Mouse (Mus musculus) midbrain, embryonic 13.5 days (tissue): ENCODE measurements at regions not wholly inside any gene's neighbourhood (a gene's known extent, or its start where the extent isn't known, plus 50 kb on each side); places are given as distances from the start of the nearest gene placed in this dataset.

Source experiments
- ATAC-seq: fragments of 200-750 bp; cut with Nextera tagmentation; 2 replicates; pipeline ENCODE4 v1.8.0; 2017; ENCODE audit warnings: mild to moderate bottlenecking, moderate TSS enrichment, moderate library complexity
- H3K27ac ChIP-seq: fragments of 300-500 bp; sonication (generic); 2 replicates; pipeline ENCODE4 v1.5.1; 2015; ENCODE audit warnings: inconsistent platforms, mild to moderate bottlenecking, moderate library complexity
- H3K27me3 ChIP-seq: fragments of 300-500 bp; sonication (generic); 2 replicates; pipeline ENCODE4 v1.6.1; 2015; ENCODE audit warnings: mild to moderate bottlenecking, inconsistent platforms
- H3K36me3 ChIP-seq: fragments of 300-500 bp; sonication (generic); 2 replicates; pipeline ENCODE4 v1.6.1; 2015; ENCODE audit warnings: mild to moderate bottlenecking, inconsistent platforms
- H3K4me1 ChIP-seq: fragments of 300-500 bp; sonication (generic); replicated peaks from 2 replicates; pipeline ENCODE4 v1.6.1; 2015; ENCODE audit warnings: inconsistent platforms
- H3K4me2 ChIP-seq: fragments of 300-500 bp; sonication (generic); replicated peaks from 2 replicates; pipeline ENCODE4 v1.6.1; 2015; ENCODE audit warnings: moderate library complexity, mild to moderate bottlenecking, inconsistent platforms
- H3K4me3 ChIP-seq: fragments of 300-500 bp; sonication (generic); replicated peaks from 2 replicates; pipeline ENCODE4 v1.5.1; 2015; ENCODE audit warnings: mild to moderate bottlenecking, inconsistent platforms
- H3K9ac ChIP-seq: fragments of 300-500 bp; sonication (generic); replicated peaks from 2 replicates; pipeline ENCODE4 v1.6.1; 2015; ENCODE audit warnings: mild to moderate bottlenecking, inconsistent platforms
- H3K9me3 ChIP-seq: fragments of 300-500 bp; sonication (generic); 2 replicates; pipeline ENCODE4 v1.6.1; 2016; ENCODE audit warnings: mild to moderate bottlenecking, inconsistent platforms
- WGBS: fragments of 180-500 bp; shearing (Covaris S2); methylation state at CpG from one replicate; pipeline ENCODE4 v1.1.7; 2015; 5-methylcytosine and 5-hydroxymethylcytosine counted together

- H3K36me3 ChIP-seq: no peaks in the 10 kb centered on the region
- no peak overlapping the region for H3K9ac ChIP-seq
- no peak overlapping the region for H3K4me3 ChIP-seq
- no peaks in the 10 kb centered on the region for H3K4me1 ChIP-seq
- H3K27ac ChIP-seq: no peak overlapping the region
- WGBS: 76% methylated on average over 2 of the region's 2 CpGs
- no peak for ATAC-seq
- H3K27me3 ChIP-seq: no peaks in the 10 kb centered on the region
- H3K4me2 ChIP-seq: no peak overlapping the region
- H3K9me3 ChIP-seq: no peaks in the 10 kb centered on the region
Measured at GRCm38 (mm10) chr4:106246695-106247094, 69.3 kb upstream of the Usp24 start.

GRCm38 (mm10) chr4:106247398-106247797 is 68.6 kb upstream of the Usp24 start:
- Histone ChIP-seq H3K27ac (no peak overlapping the region), H3K4me1 (no peaks in the 10 kb centered on the region), H3K27me3 (no peaks in the 10 kb centered on the region), H3K36me3 (no peaks in the 10 kb centered on the region), H3K9ac (no peak overlapping the region), H3K9me3 (no peaks in the 10 kb centered on the region), H3K4me3 (no peak overlapping the region), H3K4me2 (no peak overlapping the region)
- no peak for ATAC-seq
- WGBS: 96% methylated on average over 5 of the region's 5 CpGs

- no peak overlapping the region for H3K27ac ChIP-seq
- H3K36me3 ChIP-seq: no peaks in the 10 kb centered on the region
- H3K4me1 ChIP-seq: no peaks in the 10 kb centered on the region
- H3K4me2 ChIP-seq: no peak overlapping the region
- no peak overlapping the region for H3K9ac ChIP-seq
- no peak overlapping the region for H3K4me3 ChIP-seq
- 95% methylated on average over 8 of the region's 8 CpGs for WGBS
- no peak for ATAC-seq
- no peaks in the 10 kb centered on the region for H3K27me3 ChIP-seq
- no peaks in the 10 kb centered on the region for H3K9me3 ChIP-seq
Measured at GRCm38 (mm10) chr4:106248272-106248671, 67.7 kb upstream of the Usp24 start.

GRCm38 (mm10) chr4:106249028-106249782 is 66.8 kb upstream of the Usp24 start:
- Histone ChIP-seq H3K36me3 (no peaks in the 10 kb centered on the region), H3K27me3 (no peaks in the 10 kb centered on the region), H3K9me3 (no peaks in the 10 kb centered on the region), H3K27ac (no peak overlapping the region), H3K9ac (no peak overlapping the region), H3K4me1 (no peaks in the 10 kb centered on the region), H3K4me3 (no peak overlapping the region), H3K4me2 (no peak overlapping the region)
- no peak for ATAC-seq
- 86% methylated on average over 7 of the region's 7 CpGs for WGBS

DNA sequence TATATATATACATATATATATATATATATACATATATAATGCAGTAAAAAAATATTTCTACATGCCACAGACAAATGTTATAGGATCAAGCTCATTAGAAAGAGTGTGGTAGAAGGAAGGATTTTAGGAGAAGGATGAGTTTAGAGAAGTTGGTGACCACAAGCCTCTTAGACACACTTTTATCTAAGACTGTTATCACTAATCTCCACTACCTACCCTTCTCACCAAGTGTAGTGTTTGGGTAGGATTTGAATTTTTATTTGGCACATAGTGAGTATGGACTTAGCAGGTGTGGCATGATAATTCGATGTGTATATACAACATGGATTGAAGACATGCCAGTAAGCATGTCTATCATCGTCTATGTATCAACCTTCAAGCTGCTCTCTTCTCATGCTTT is 66.0 kb upstream of the Usp24 start:
- Histone ChIP-seq H3K4me3 (no peak overlapping the region), H3K9me3 (no peaks in the 10 kb centered on the region), H3K4me1 (no peaks in the 10 kb centered on the region), H3K27ac (no peak overlapping the region), H3K9ac (no peak overlapping the region), H3K27me3 (no peaks in the 10 kb centered on the region), H3K4me2 (no peak overlapping the region), H3K36me3 (no peaks in the 10 kb centered on the region)
- WGBS: 93% methylated on average over 2 of the region's 2 CpGs
- no peak for ATAC-seq

- no peak for ATAC-seq
- 90% methylated on average over 1 of the region's 1 CpGs for WGBS
Measured at GRCm38 (mm10) chr4:106251430-106251829, 64.6 kb upstream of the Usp24 start.

DNA sequence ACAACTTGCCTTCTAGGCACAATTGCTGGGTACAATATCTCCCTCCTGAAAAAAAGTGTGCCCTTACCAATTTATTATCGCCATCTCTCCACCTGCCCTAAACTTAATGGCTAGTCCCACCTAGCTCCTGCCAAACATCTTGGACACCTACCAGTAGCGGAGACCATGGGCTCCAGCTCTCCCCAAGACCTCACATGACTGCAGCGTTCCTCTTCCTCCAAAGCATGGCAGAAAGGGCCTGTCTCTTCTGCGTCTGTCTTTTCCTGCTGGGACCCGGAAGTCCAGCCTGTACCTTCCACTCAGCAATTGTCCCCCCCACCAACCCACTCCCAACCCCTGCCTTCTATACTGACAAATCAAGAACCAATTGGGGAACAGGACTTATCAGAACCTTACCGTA is 63.1 kb upstream of the Usp24 start:
- no peaks in the 10 kb centered on the region for H3K36me3 ChIP-seq
- H3K27me3 ChIP-seq: no peaks in the 10 kb centered on the region
- no peak overlapping the region for H3K27ac ChIP-seq
- H3K9ac ChIP-seq: no peak overlapping the region
- no peak for ATAC-seq
- H3K4me2 ChIP-seq: no peak overlapping the region
- 95% methylated on average over 6 of the region's 6 CpGs for WGBS
- H3K9me3 ChIP-seq: no peaks in the 10 kb centered on the region
- H3K4me1 ChIP-seq: peaks cover 7% of the 10 kb centered on the region
- H3K4me3 ChIP-seq: no peak overlapping the region

More at GRCm38 (mm10) chr4:106251430-106251829, 64.6 kb upstream of the Usp24 start:
- Histone ChIP-seq H3K9ac (no peak overlapping the region), H3K27me3 (no peaks in the 10 kb centered on the region), H3K27ac (no peak overlapping the region), H3K36me3 (no peaks in the 10 kb centered on the region), H3K4me2 (no peak overlapping the region), H3K9me3 (no peaks in the 10 kb centered on the region), H3K4me3 (no peak overlapping the region), H3K4me1 (peaks cover 5% of the 10 kb centered on the region)

DNA sequence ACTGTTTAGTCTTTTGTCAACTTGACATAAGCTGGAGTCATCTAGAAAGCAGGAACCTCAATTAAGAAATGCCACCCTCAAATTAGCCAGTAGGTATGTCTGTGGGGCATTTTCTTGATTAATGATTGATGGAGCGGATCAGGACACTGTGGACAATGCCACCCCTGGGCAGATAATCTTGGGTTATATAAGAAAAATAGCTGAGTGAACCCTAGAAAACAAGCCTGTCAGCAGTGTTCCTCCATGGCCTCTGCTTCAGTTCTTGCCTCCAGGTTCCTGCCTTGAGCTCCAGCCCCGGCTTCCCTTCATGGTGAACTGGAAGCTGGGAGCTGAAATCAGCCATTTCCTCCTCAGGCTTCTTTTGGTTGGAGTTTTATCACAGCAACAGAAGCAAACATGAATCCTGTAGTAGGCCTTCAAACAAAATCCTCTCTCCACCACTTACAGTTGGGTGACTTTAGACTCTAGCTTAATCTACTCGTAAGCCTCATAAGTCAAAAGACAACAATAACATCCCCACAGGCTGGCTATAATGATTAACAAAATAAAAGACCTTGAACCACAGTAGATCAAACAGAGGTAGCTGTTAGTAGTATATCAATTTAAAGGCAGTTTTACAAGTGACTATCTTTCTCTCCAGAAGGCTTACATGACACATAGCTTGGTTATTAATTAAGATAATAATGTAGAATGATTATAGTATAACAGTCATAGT is 61.1 kb upstream of the Usp24 start:
- WGBS: 87% methylated on average over 3 of the region's 3 CpGs
- ATAC-seq: no peak
- Histone ChIP-seq H3K4me1 (peaks cover 7% of the 10 kb centered on the region), H3K36me3 (no peaks in the 10 kb centered on the region), H3K4me2 (no peak overlapping the region), H3K9me3 (no peaks in the 10 kb centered on the region), H3K9ac (no peak overlapping the region), H3K27ac (no peak overlapping the region), H3K27me3 (no peaks in the 10 kb centered on the region), H3K4me3 (no peak overlapping the region)

- Histone ChIP-seq H3K4me1 (peaks cover 7% of the 10 kb centered on the region), H3K4me2 (no peak overlapping the region), H3K9ac (no peak overlapping the region), H3K36me3 (no peaks in the 10 kb centered on the region), H3K4me3 (no peak overlapping the region), H3K27ac (no peak overlapping the region), H3K9me3 (no peaks in the 10 kb centered on the region), H3K27me3 (no peaks in the 10 kb centered on the region)
- no peak for ATAC-seq
Measured at GRCm38 (mm10) chr4:106255959-106256609, 59.9 kb upstream of the Usp24 start.

- Histone ChIP-seq H3K27me3 (no peaks in the 10 kb centered on the region), H3K36me3 (no peaks in the 10 kb centered on the region), H3K9ac (no peak overlapping the region), H3K4me1 (peaks cover 2% of the 10 kb centered on the region), H3K4me3 (no peak overlapping the region), H3K4me2 (no peak overlapping the region), H3K27ac (no peak overlapping the region), H3K9me3 (no peaks in the 10 kb centered on the region)
- 84% methylated on average over 3 of the region's 3 CpGs for WGBS
- ATAC-seq: no peak
Measured at GRCm38 (mm10) chr4:106261404-106261803, 54.6 kb upstream of the Usp24 start.

- Histone ChIP-seq H3K27me3 (no peaks in the 10 kb centered on the region), H3K4me2 (no peak overlapping the region), H3K27ac (no peak overlapping the region), H3K9me3 (no peaks in the 10 kb centered on the region), H3K4me1 (no peaks in the 10 kb centered on the region), H3K9ac (no peak overlapping the region), H3K36me3 (no peaks in the 10 kb centered on the region), H3K4me3 (no peak overlapping the region)
- no peak for ATAC-seq
- WGBS: 67% methylated on average over 3 of the region's 3 CpGs
Measured at GRCm38 (mm10) chr4:106261901-106262560, 54.0 kb upstream of the Usp24 start.
